Mouse (Mus musculus) midbrain, embryonic 11.5 days (tissue): ENCODE results near the gene Esam. TPM values are rescaled to one million over a fixed set of nuclear protein-coding genes. Genes with fewer than 3 reads are reported as not detected.
A peak's percentile ranks its signal among the peaks of the same experiment; 100 is the strongest.

Experiments used
- ATAC-seq: fragments of 200-750 bp; cut with Nextera tagmentation; 2 replicates; pipeline ENCODE4 v1.8.0; 2017; ENCODE audit warnings: moderate TSS enrichment, moderate library complexity; ENCODE audit not compliant: low FRiP score
- DNase-seq: peaks from one replicate; pipeline ENCODE4 v3.0.0; 2015; ENCODE audit warnings: low spot score; ENCODE audit errors: missing footprints
- H3K27ac ChIP-seq: fragments of 300-500 bp; sonication (generic); 2 replicates; pipeline ENCODE4 v1.5.1; 2014; ENCODE audit warnings: low read depth, low read length
- H3K27me3 ChIP-seq: fragments of 300-500 bp; sonication (generic); 2 replicates; pipeline ENCODE4 v1.6.1; 2014; ENCODE audit warnings: mild to moderate bottlenecking, low read length, moderate library complexity, mixed read lengths; ENCODE audit not compliant: control insufficient read depth, insufficient read depth
- H3K36me3 ChIP-seq: fragments of 300-500 bp; sonication (generic); 2 replicates; pipeline ENCODE4 v1.6.1; 2014; ENCODE audit warnings: mild to moderate bottlenecking, low read length, moderate library complexity, mixed read lengths; ENCODE audit not compliant: control insufficient read depth, insufficient read depth
- H3K4me1 ChIP-seq: fragments of 300-500 bp; sonication (generic); 2 replicates; pipeline ENCODE4 v1.6.1; 2014; ENCODE audit warnings: low read length; ENCODE audit not compliant: control insufficient read depth, insufficient read depth
- H3K4me2 ChIP-seq: fragments of 300-500 bp; sonication (generic); 2 replicates; pipeline ENCODE4 v1.6.1; 2014; ENCODE audit warnings: mild to moderate bottlenecking, moderate library complexity
- H3K4me3 ChIP-seq: fragments of 300-500 bp; sonication (generic); 2 replicates; pipeline ENCODE4 v1.5.1; 2014; ENCODE audit warnings: low read depth, low read length
- H3K9ac ChIP-seq: fragments of 300-500 bp; sonication (generic); 2 replicates; pipeline ENCODE4 v1.6.1; 2014; ENCODE audit warnings: low read length
- H3K9me3 ChIP-seq: fragments of 300-500 bp; sonication (generic); 2 replicates; pipeline ENCODE4 v1.6.1; 2016; ENCODE audit warnings: low read length; ENCODE audit not compliant: control insufficient read depth
- WGBS: fragments of 180-500 bp; shearing (Covaris S2); extraction: QIAGEN DNeasy Blood & Tissue Kit; methylation state at CpG from one replicate; pipeline ENCODE4 v1.1.7; 2014; 5-methylcytosine and 5-hydroxymethylcytosine counted together
- polyA plus RNA-seq: library from polyadenylated mRNA; unstranded; fragments of >200 nt; fragmentation: Nextera tagmentation; extraction: Ambion mirVana; gene quantifications from 2 replicates; pipeline ENCODE4 v1.2.1, GENCODE M21; 2014

The Esam gene
- polyA plus RNA-seq, 1 experiment from 2014 or later: 29.6 TPM

DNA sequence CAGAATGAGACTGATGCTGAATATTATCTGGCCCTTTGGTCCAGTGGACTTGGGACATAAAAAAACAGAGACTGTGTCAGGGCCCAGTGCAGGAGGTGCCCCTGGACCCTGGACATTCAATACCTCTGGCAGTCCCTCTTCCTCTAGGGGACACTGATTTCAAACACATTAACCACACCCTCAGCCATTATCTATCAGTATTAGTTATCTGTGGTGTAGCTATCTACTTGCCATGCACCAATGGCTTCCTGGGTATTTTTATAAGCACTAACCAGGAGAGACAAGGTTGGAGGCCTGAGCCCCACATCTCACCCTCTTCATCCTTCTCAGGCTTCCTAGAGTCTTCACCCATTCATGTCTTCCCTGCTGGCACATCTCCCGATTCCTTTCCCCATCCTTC is 22.6 kb downstream of the Esam start:
- no peak overlapping the region for H3K9ac ChIP-seq
- no peak overlapping the region for H3K4me3 ChIP-seq
- H3K4me1 ChIP-seq: peaks cover 5% of the 10 kb centered on the region; the same call in 1 of the 2 replicates
- DNase-seq (no peak), ATAC-seq (no peak)
- no peak overlapping the region for H3K4me2 ChIP-seq
- H3K27me3 ChIP-seq: peaks cover 67% of the 10 kb centered on the region
- 53% methylated on average over 1 of the region's 1 CpGs for WGBS
- H3K9me3 ChIP-seq: no peaks in the 10 kb centered on the region
- H3K36me3 ChIP-seq: no peaks in the 10 kb centered on the region
- no peak overlapping the region for H3K27ac ChIP-seq

DNA sequence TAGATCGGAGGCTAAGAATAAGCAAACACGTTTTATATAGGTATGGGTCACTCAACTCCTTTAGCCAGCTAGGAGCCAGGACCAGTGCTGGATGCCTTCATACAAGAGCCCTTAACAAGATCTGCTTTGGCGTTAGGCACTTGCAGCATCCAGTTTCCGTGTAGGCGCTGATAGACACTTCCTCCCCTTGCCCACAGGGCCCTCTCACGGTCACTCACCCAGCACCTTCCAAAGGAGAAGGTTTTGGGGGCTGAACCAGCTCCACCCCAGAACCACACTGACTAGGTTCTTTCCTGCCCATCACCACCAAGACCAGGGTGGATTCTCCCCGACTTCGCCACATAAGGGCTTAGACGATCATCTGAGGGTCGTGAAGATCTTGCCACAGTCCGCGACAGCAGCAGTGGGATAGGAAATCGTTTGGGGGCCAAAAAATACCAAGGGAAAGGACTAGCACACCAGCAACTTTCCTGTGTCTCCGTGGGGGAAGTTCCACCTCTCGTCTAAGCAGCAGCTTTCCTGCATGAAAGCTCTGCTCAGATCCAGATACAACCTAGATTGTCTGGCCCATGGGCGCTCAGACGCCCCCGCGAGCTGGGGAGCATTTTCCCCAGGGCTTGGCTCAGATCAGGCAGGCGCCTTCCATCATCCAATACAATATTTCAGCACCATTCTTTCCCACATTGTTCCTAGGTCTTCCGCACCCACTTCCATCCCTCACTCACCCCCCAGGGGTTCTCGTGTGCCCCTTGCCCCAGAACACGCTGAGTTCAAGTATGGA is 24.1 kb downstream of the Esam start:
- Histone ChIP-seq H3K4me3 (peak overlapping the region; percentile 33), H3K36me3 (no peaks in the 10 kb centered on the region), H3K4me1 (peaks cover 5% of the 10 kb centered on the region; the same call in 1 of the 2 replicates), H3K27ac (no peak overlapping the region), H3K27me3 (peaks cover 54% of the 10 kb centered on the region), H3K4me2 (peak overlapping the region; percentile 67), H3K9ac (peak overlapping the region; percentile 41), H3K9me3 (no peaks in the 10 kb centered on the region)
- peak; percentile 93 for DNase-seq
- no peak; the same call in 1 of the 2 replicates for ATAC-seq
- WGBS: 4% methylated on average over 23 of the region's 23 CpGs

DNA sequence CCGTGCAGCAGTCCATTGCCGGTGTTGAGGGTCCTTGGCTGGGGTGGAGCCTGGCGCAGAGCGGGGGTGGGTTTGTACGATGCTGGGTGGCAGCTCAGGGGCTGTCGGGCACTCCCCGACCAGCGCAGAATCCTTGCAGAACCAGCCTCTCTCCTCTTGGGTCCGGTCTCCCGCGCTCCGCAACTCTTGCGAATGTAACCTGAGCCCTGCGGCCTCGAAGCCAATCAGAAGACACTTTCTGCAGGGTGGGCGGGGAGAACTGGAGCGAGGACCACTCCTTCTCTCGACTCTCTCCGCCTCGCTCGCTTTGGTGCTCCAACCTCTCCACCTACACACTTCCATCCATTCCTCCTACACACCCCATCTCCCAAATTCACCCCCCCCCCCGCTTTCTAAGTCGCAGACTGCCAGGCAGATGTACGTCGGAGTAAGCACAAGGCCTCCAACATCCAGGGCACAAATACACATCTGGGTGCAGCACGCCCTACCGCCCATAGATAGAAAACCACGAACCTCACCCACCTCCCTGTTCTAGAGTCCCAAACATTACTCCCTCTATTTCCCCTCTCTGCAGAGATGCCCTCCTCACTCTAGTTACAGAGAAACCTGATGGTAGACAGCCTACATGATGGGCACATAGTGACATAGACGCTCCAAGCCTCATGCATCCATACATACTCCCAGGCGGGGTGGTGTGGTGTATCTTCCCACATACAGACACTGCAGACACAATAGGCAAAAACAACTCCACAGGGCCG is 24.8 kb downstream of the Esam start, which contains the start of gene Nrgn:
Gene Nrgn (minus strand): TSS at position 369 of the 758 bp plus-strand sequence.
- peak within 1 kb of the TSS; percentile 67 for H3K4me2 ChIP-seq
- DNase-seq (peak; percentile 96), ATAC-seq (peak; percentile 94)
- peaks cover 5% of the 10 kb centered on the region; the same call in 1 of the 2 replicates for H3K4me1 ChIP-seq
- H3K36me3 ChIP-seq: no peaks in the 10 kb centered on the region
- H3K9ac ChIP-seq: peak within 1 kb of the TSS; percentile 41
- no peaks in the 10 kb centered on the region for H3K9me3 ChIP-seq
- 5% methylated on average over 31 of the region's 31 CpGs for WGBS
- peaks cover 49% of the 10 kb centered on the region for H3K27me3 ChIP-seq
- H3K4me3 ChIP-seq: peak within 1 kb of the TSS; percentile 33
- H3K27ac ChIP-seq: no peak within 1 kb of the TSS

DNA sequence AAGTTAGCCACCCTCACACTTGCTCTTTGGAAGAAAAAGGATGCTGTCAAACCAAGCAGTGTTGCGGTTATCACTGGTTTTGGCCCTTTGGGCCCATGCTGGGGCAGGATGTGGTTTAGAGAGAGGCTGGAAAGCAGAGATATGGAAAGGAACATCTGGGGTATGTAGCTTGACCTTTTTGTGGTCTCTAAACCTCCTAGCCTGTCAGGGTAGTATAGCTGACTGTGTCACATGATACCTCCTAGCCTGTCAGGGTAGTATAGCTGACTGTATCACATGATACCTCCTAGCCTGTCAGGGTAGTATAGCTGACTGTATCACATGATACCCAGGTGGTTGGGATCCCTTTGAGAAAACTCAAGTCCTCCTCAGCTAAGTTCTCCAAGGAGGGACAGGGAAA is 26.4 kb downstream of the Esam start:
- H3K9me3 ChIP-seq: no peaks in the 10 kb centered on the region
- 95% methylated on average over 1 of the region's 1 CpGs for WGBS
- H3K9ac ChIP-seq: no peak overlapping the region
- no peaks in the 10 kb centered on the region for H3K36me3 ChIP-seq
- peaks cover 39% of the 10 kb centered on the region for H3K27me3 ChIP-seq
- no peak for ATAC-seq
- no peak for DNase-seq
- H3K4me3 ChIP-seq: no peak overlapping the region
- H3K4me2 ChIP-seq: no peak overlapping the region
- H3K4me1 ChIP-seq: peaks cover 5% of the 10 kb centered on the region; the same call in 1 of the 2 replicates
- H3K27ac ChIP-seq: no peak overlapping the region

DNA sequence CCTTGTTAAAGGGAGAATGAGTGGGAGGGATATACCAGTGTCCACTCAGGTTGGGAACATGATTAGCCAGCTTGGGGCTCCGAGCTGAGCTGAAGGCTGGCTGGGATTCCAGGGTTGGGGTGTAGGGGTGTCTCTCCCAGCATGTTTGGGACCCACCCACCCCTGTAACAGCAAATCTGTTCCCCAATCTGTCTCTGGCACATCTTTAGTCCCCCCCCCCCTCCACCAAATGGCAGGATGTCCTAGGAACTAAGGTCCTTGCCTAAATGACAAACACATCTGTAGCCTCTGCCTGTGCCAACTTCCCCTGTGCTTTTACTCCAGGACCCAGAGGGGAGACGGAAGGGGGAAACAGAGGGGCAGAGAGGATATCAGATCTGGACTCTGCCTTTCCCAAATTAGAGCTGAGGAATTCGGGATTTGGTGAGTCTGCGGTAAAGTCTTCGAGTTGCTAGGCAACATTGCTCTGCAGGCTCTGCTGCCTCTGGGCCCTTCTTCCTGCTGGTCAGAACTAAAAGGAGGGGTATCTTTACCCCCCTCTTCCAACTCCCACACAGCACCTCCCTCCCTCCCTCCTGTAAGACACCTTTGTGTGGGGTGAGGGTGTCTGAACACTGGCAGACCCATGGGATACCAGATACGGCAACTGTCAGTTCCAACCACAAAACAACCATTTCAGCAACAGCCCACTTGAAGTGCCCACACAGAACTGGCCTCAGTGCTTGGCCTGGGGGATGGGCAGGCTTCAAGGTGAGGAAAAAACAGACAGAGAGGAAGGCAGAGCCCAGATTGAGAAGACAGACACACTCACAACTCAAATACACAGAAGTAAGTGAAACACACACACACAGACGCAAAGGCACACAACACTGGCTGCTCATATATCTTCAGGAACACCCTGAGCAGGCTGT is 27.2 kb downstream of the Esam start, which contains the start of gene Siae:
Gene Siae (plus strand): TSS at position 861 of the 911 bp plus-strand sequence.
- Histone ChIP-seq H3K4me2 (no peak within 1 kb of the TSS), H3K4me3 (no peak within 1 kb of the TSS), H3K36me3 (no peaks in the 10 kb centered on the region), H3K27me3 (peaks cover 31% of the 10 kb centered on the region), H3K9ac (no peak within 1 kb of the TSS), H3K27ac (no peak within 1 kb of the TSS), H3K4me1 (peaks cover 5% of the 10 kb centered on the region; the same call in 1 of the 2 replicates), H3K9me3 (no peaks in the 10 kb centered on the region)
- DNase-seq: no peak
- no peak for ATAC-seq
- WGBS: 21% methylated on average over 7 of the region's 7 CpGs

DNA sequence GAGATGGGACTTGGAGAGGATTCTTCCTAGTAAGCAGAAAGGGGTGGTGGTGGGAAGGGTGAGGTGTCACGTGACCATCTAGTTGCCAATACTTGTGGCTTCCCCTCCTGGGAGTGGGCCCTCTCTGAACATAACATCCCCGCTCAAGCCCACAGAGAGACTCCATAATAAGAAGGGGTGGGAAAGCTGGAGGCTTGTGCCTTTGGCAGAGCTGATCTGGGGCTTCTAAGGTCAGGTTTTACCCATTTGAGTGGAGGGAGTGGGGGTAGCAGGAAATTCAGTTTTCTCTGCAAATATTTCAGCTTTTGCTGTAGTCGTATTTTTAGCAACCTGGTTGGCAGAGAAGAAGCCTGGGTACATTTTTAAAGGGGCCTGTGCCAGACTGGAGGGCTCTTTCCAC is 28.5 kb downstream of the Esam start:
- Histone ChIP-seq H3K27me3 (peaks cover 18% of the 10 kb centered on the region), H3K27ac (no peak overlapping the region), H3K9me3 (no peaks in the 10 kb centered on the region), H3K4me2 (no peak overlapping the region), H3K4me1 (peaks cover 5% of the 10 kb centered on the region; the same call in 1 of the 2 replicates), H3K36me3 (no peaks in the 10 kb centered on the region), H3K9ac (no peak overlapping the region), H3K4me3 (no peak overlapping the region)
- WGBS: 76% methylated on average over 3 of the region's 3 CpGs
- ATAC-seq (no peak), DNase-seq (no peak)

DNA sequence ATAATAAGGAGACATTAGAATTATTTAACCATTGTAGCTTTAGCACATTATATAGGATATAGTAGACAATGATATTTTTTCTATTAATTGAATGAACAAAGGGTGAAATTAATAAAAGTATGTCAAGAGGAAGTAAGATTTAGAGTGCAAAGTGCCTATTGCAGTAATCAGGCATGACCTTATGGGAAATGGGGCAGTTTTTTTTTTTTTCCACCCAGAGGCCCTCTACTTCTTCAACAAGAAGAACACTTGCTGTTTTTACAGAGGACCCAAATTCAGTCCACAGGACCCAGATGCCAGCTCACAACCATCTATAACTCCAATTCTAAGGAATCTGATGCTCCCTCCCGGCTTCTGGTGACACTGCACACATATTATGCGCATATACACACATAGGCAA is 32.7 kb downstream of the Esam start:
- H3K27ac ChIP-seq: no peak overlapping the region
- no peaks in the 10 kb centered on the region for H3K4me1 ChIP-seq
- no peaks in the 10 kb centered on the region for H3K27me3 ChIP-seq
- ATAC-seq (no peak), DNase-seq (peak; percentile 8)
- H3K36me3 ChIP-seq: no peaks in the 10 kb centered on the region
- H3K4me3 ChIP-seq: no peak overlapping the region
- no peak overlapping the region for H3K4me2 ChIP-seq
- WGBS: 91% methylated on average over 2 of the region's 2 CpGs
- no peak overlapping the region for H3K9ac ChIP-seq
- no peaks in the 10 kb centered on the region for H3K9me3 ChIP-seq

DNA sequence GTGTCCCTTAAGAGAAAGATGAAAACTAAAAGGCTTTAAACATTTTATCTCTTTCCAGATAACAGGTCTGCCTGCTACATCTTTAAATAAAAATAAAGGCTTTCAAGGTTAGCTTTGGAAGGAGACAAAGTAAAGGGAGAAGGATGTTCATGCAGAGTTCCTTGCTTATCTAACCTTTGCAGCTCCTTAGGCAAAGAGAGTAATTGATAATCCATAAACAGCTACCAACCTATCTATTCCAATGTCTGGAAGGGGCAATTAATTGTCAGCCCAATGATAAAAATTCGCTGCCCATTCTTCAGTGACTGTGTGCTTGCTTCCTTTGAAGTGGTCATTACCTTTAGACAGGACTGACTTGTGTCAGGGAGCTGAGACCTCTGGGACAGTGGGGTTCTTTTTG is 35.9 kb downstream of the Esam start:
- H3K36me3 ChIP-seq: no peaks in the 10 kb centered on the region
- H3K27me3 ChIP-seq: no peaks in the 10 kb centered on the region
- H3K9me3 ChIP-seq: no peaks in the 10 kb centered on the region
- H3K27ac ChIP-seq: no peak overlapping the region
- 64% methylated on average over 1 of the region's 1 CpGs for WGBS
- no peak overlapping the region for H3K4me3 ChIP-seq
- ATAC-seq: no peak
- H3K9ac ChIP-seq: no peak overlapping the region
- no peaks in the 10 kb centered on the region for H3K4me1 ChIP-seq
- no peak overlapping the region for H3K4me2 ChIP-seq
- DNase-seq: no peak
